ENCODE assay signal across 8 mouse cellular contexts in genomic region chr16:37947160-37947559, GRCm38 (mm10). TPM values are rescaled to one million over a fixed set of nuclear protein-coding genes. Genes with fewer than 3 reads are reported as not detected.
DNase-seq lines count a peak whose midpoint lies in the region; ATAC-seq and TF ChIP-seq lines count a peak whose summit lies in the region.

No protein-coding gene starts in this region.

- no peak overlapping the region for H3K4me2 ChIP-seq in kidney, postnatal 0 days (ENCODE audit: low read length)

- H3K27ac ChIP-seq in kidney, postnatal 0 days = no peak overlapping the region

- no peak overlapping the region for H3K9ac ChIP-seq in kidney, postnatal 0 days (ENCODE audit: low read depth, low read length)

- H3K4me3 ChIP-seq in E14TG2a.4 (replicated peaks; ENCODE audit: low read length) = no peak overlapping the region
- no peak overlapping the region for H3K4me3 ChIP-seq in kidney, postnatal 0 days (replicated peaks; ENCODE audit: low read depth, low read length)

- no peaks in the 10 kb centered on the region for H3K36me3 ChIP-seq in E14TG2a.4 (ENCODE audit: insufficient read depth, low read length)
- H3K36me3 ChIP-seq in kidney, postnatal 0 days (ENCODE audit: insufficient read depth, low read length) = no peaks in the 10 kb centered on the region

- no peaks in the 10 kb centered on the region for H3K4me1 ChIP-seq in E14TG2a.4 (replicated peaks; ENCODE audit: low read depth, low read length)
- H3K4me1 ChIP-seq in kidney, postnatal 0 days (replicated peaks; ENCODE audit: insufficient read depth, low read length) = no peaks in the 10 kb centered on the region

- peaks cover 8% of the 10 kb centered on the region for H3K27me3 ChIP-seq in E14TG2a.4 (ENCODE audit: insufficient read depth, low read length)
- no peaks in the 10 kb centered on the region for H3K27me3 ChIP-seq in kidney, postnatal 0 days (ENCODE audit: insufficient read depth, low read length)

- no peaks in the 10 kb centered on the region for H3K9me3 ChIP-seq in E14TG2a.4 (ENCODE audit: low read length)
- no peaks in the 10 kb centered on the region for H3K9me3 ChIP-seq in kidney, postnatal 0 days (replicated peaks; ENCODE audit: low read length)

- peak; percentile 58 for TF ChIP-seq CTCF in E14TG2a.4 (conservative IDR thresholded peaks at IDR 0.05; ENCODE audit: low read length)
- TF ChIP-seq CTCF in kidney, postnatal 0 days (IDR thresholded peaks at IDR 0.05; ENCODE audit: low read depth) = peak; percentile 92

- WGBS in kidney, postnatal 0 days = 38% methylated on average over 5 of the region's 5 CpGs

- ATAC-seq in kidney, postnatal 0 days (replicated peaks; ENCODE audit: low FRiP score, low read depth) = peak; percentile 61; the same call in 1 of the 2 replicates
- ATAC-seq in erythroid progenitor cell, adult 5-6 weeks (replicated peaks; ENCODE audit: low FRiP score, poor library complexity, severe bottlenecking) = no peak

- DNase-seq in T-cell, adult 2 months (ENCODE audit: low spot score) = peak; percentile 18
- DNase-seq in cerebellum, postnatal 36 days = peak; percentile 46 to 61
- peak; percentile 37 to 46 for DNase-seq in heart, adult 9 months (ENCODE audit: low spot score in 2 of 2)
- peak; percentile 82 for DNase-seq in kidney, postnatal 0 days (ENCODE audit: low spot score)
- DNase-seq in lung, postnatal 4 days = peak; percentile 68 to 76
- peak; percentile 48 for DNase-seq in right cerebral cortex, postnatal 25 days

RNA-seq across cellular contexts. Expression of gene Gpr156, which starts 30.9 kb away (rescaled TPM):
- 0.55 and 0.59 TPM in 2 replicates for polyA plus RNA-seq in kidney, postnatal 0 days (2015; fragmentation: Nextera tagmentation; extraction: Ambion mirVana)
- total RNA-seq in erythroid progenitor cell, adult 5-6 weeks (2015; ENCODE audit: low replicate concordance) = not detected in 2 replicates
- total RNA-seq in erythroid progenitor cell, adult 5-6 weeks (2017; ENCODE audit: low replicate concordance) = not detected in 2 replicates

Comparison
In these comparisons a context has a peak if more than half of its experiments do, and no peak if none do; other contexts are left out.
1. DNase-seq: peak in every context shown above with its lines; median percentile 82 in kidney, postnatal 0 days; 72 in lung, postnatal 4 days; 54 in cerebellum, postnatal 36 days; 48 in right cerebral cortex, postnatal 25 days; 42 in heart, adult 9 months; 18 in T-cell, adult 2 months.